Mouse (Mus musculus) neural tube, embryonic 11.5 days (tissue): ENCODE results near the gene Gm44502. TPM values are rescaled to one million over a fixed set of nuclear protein-coding genes. Genes with fewer than 3 reads are reported as not detected.
A peak's percentile ranks its signal among the peaks of the same experiment; 100 is the strongest.

Experiments used
- ATAC-seq: fragments of 200-750 bp; cut with Nextera tagmentation; 2 replicates; pipeline ENCODE4 v1.8.0; 2017; ENCODE audit warnings: moderate number of reproducible peaks, mild to moderate bottlenecking, moderate TSS enrichment, moderate library complexity; ENCODE audit not compliant: insufficient read depth, low FRiP score, low TSS enrichment
- DNase-seq: peaks from one replicate; pipeline ENCODE4 v3.0.0-alpha.2; 2015; ENCODE audit warnings: low spot score
- H3K27ac ChIP-seq: fragments of 300-500 bp; sonication (generic); 2 replicates; pipeline ENCODE4 v1.5.1; 2014; ENCODE audit warnings: low read depth, mild to moderate bottlenecking, low read length
- H3K27me3 ChIP-seq: fragments of 300-500 bp; sonication (generic); 2 replicates; pipeline ENCODE4 v1.6.1; 2014; ENCODE audit warnings: mild to moderate bottlenecking, low read length, mixed read lengths; ENCODE audit not compliant: control insufficient read depth, insufficient read depth
- H3K36me3 ChIP-seq: fragments of 300-500 bp; sonication (generic); 2 replicates; pipeline ENCODE4 v1.6.1; 2014; ENCODE audit warnings: mild to moderate bottlenecking, low read length, moderate library complexity, mixed read lengths; ENCODE audit not compliant: control insufficient read depth, insufficient read depth
- H3K4me1 ChIP-seq: fragments of 300-500 bp; sonication (generic); 2 replicates; pipeline ENCODE4 v1.6.1; 2014; ENCODE audit warnings: low read length, mixed read lengths; ENCODE audit not compliant: control insufficient read depth, insufficient read depth
- H3K4me2 ChIP-seq: fragments of 300-500 bp; sonication (generic); 2 replicates; pipeline ENCODE4 v1.6.1; 2014; ENCODE audit warnings: low read depth, mild to moderate bottlenecking, moderate library complexity
- H3K4me3 ChIP-seq: fragments of 300-500 bp; sonication (generic); 2 replicates; pipeline ENCODE4 v1.5.1; 2014; ENCODE audit warnings: low read depth, low read length
- H3K9ac ChIP-seq: fragments of 300-500 bp; sonication (generic); 2 replicates; pipeline ENCODE4 v1.6.1; 2014; ENCODE audit warnings: mild to moderate bottlenecking, low read length
- H3K9me3 ChIP-seq: fragments of 300-500 bp; sonication (generic); 2 replicates; pipeline ENCODE4 v1.6.1; 2016; ENCODE audit warnings: low read length; ENCODE audit not compliant: control insufficient read depth
- WGBS: fragments of 180-500 bp; shearing (Covaris S2); extraction: QIAGEN DNeasy Blood & Tissue Kit; methylation state at CpG from one replicate; pipeline ENCODE4 v1.1.7; 2014; 5-methylcytosine and 5-hydroxymethylcytosine counted together
- polyA plus RNA-seq: library from polyadenylated mRNA; unstranded; fragments of >200 nt; fragmentation: Nextera tagmentation; extraction: Ambion mirVana; gene quantifications from 2 replicates; pipeline ENCODE4 v1.2.1, GENCODE M21; 2014

Gene Gm44502
- 0.26 and 0.64 TPM in 2 replicates for polyA plus RNA-seq

GRCm38 (mm10) chr15:89429352-89430221 is at the start of gene Gm44502, which contains the start of the genes C730034F03Rik and Chkb:
Gm44502 (minus strand) TSS chr15:89429696.
C730034F03Rik (plus strand) TSS chr15:89429589.
Chkb (minus strand) TSS chr15:89429908.
- under 1% methylated on average over 69 of the region's 70 CpGs for WGBS
- Histone ChIP-seq H3K4me1 (peaks cover 8% of the 10 kb centered on the region), H3K27ac (peak within 1 kb of the TSS; percentile 80)

GRCm38 (mm10) chr15:89478622-89479021 is 49.1 kb upstream of the Gm44502 start:
- DNase-seq, result no peak
- Histone ChIP-seq H3K4me3 (no peak overlapping the region), H3K27me3 (no peaks in the 10 kb centered on the region), H3K9ac (no peak overlapping the region), H3K4me2 (no peak overlapping the region), H3K9me3 (no peaks in the 10 kb centered on the region), H3K4me1 (peaks cover 10% of the 10 kb centered on the region), H3K27ac (no peak overlapping the region), H3K36me3 (no peaks in the 10 kb centered on the region)
- no peak for ATAC-seq
- WGBS, result 90% methylated on average over 3 of the region's 3 CpGs

More at GRCm38 (mm10) chr15:89429352-89430221, at the start of gene Gm44502, which contains the start of the genes C730034F03Rik and Chkb:
- H3K4me3 ChIP-seq, result peak within 1 kb of the TSS; percentile 50
- no peaks in the 10 kb centered on the region for H3K9me3 ChIP-seq
- DNase-seq (peak; percentile 92), ATAC-seq (peak; percentile 96)
- H3K9ac ChIP-seq, result peak within 1 kb of the TSS; percentile 59
- H3K36me3 ChIP-seq, result no peaks in the 10 kb centered on the region
- no peaks in the 10 kb centered on the region for H3K27me3 ChIP-seq
- H3K4me2 ChIP-seq, result peak within 1 kb of the TSS; percentile 91

- H3K27me3 ChIP-seq, result no peaks in the 10 kb centered on the region
- no peaks in the 10 kb centered on the region for H3K36me3 ChIP-seq
- H3K27ac ChIP-seq, result no peak overlapping the region
- H3K4me3 ChIP-seq, result no peak overlapping the region
- H3K9ac ChIP-seq, result no peak overlapping the region
- peaks cover 10% of the 10 kb centered on the region for H3K4me1 ChIP-seq
- H3K4me2 ChIP-seq, result no peak overlapping the region
- 42% methylated on average over 8 of the region's 8 CpGs for WGBS
- H3K9me3 ChIP-seq, result no peaks in the 10 kb centered on the region
- DNase-seq (no peak), ATAC-seq (no peak)
These were observed 48.3 kb upstream of the Gm44502 start for GRCm38 (mm10) chr15:89477806-89478205.

GRCm38 (mm10) chr15:89477091-89477491 is 47.6 kb upstream of the Gm44502 start, which contains the start of gene Arsa:
Arsa (minus strand) TSS chr15:89477425.
- no peak for ATAC-seq
- H3K27ac ChIP-seq, result no peak within 1 kb of the TSS
- DNase-seq, result no peak
- H3K4me2 ChIP-seq, result peak within 1 kb of the TSS; percentile 78
- WGBS, result 34% methylated on average over 9 of the region's 9 CpGs
- peaks cover 10% of the 10 kb centered on the region for H3K4me1 ChIP-seq
- H3K4me3 ChIP-seq, result peak within 1 kb of the TSS; percentile 55
- no peaks in the 10 kb centered on the region for H3K9me3 ChIP-seq
- H3K36me3 ChIP-seq, result no peaks in the 10 kb centered on the region
- H3K9ac ChIP-seq, result peak within 1 kb of the TSS; percentile 62
- H3K27me3 ChIP-seq, result no peaks in the 10 kb centered on the region

GRCm38 (mm10) chr15:89476475-89476815 is 46.9 kb upstream of the Gm44502 start:
- H3K27me3 ChIP-seq, result no peaks in the 10 kb centered on the region
- H3K4me2 ChIP-seq, result peak overlapping the region; percentile 78
- no peak overlapping the region for H3K27ac ChIP-seq
- DNase-seq (no peak), ATAC-seq (no peak; the same call in 1 of the 2 replicates)
- peak overlapping the region; percentile 62 for H3K9ac ChIP-seq
- WGBS, result 8% methylated on average over 5 of the region's 5 CpGs
- H3K9me3 ChIP-seq, result no peaks in the 10 kb centered on the region
- H3K4me3 ChIP-seq, result peak overlapping the region; percentile 55
- H3K36me3 ChIP-seq, result no peaks in the 10 kb centered on the region
- peaks cover 10% of the 10 kb centered on the region for H3K4me1 ChIP-seq

GRCm38 (mm10) chr15:89475611-89476474 is 46.3 kb upstream of the Gm44502 start:
- peaks cover 10% of the 10 kb centered on the region for H3K4me1 ChIP-seq
- peak; percentile 97 for ATAC-seq
- peak overlapping the region; percentile 62 for H3K9ac ChIP-seq
- no peaks in the 10 kb centered on the region for H3K27me3 ChIP-seq
- H3K27ac ChIP-seq, result no peak overlapping the region
- peak overlapping the region; percentile 78 for H3K4me2 ChIP-seq
- WGBS, result 10% methylated on average over 43 of the region's 44 CpGs
- H3K9me3 ChIP-seq, result no peaks in the 10 kb centered on the region
- H3K4me3 ChIP-seq, result peak overlapping the region; percentile 55
- peak; percentile 90 for DNase-seq
- H3K36me3 ChIP-seq, result no peaks in the 10 kb centered on the region

- DNase-seq (no peak), ATAC-seq (peak; percentile 14)
- H3K4me2 ChIP-seq, result peak overlapping the region; percentile 78
- peak overlapping the region; percentile 62; the same call in 1 of the 2 replicates for H3K9ac ChIP-seq
- no peaks in the 10 kb centered on the region for H3K9me3 ChIP-seq
- no peak overlapping the region for H3K27ac ChIP-seq
- peak overlapping the region; percentile 55; the same call in 1 of the 2 replicates for H3K4me3 ChIP-seq
- H3K4me1 ChIP-seq, result peaks cover 10% of the 10 kb centered on the region
- 91% methylated on average over 7 of the region's 7 CpGs for WGBS
- H3K27me3 ChIP-seq, result no peaks in the 10 kb centered on the region
- H3K36me3 ChIP-seq, result no peaks in the 10 kb centered on the region
These were observed 45.8 kb upstream of the Gm44502 start for GRCm38 (mm10) chr15:89475293-89475600.

GRCm38 (mm10) chr15:89474596-89475292 is 45.2 kb upstream of the Gm44502 start:
- WGBS, result 95% methylated on average over 19 of the region's 19 CpGs
- no peak overlapping the region; the same call in 1 of the 2 replicates for H3K4me2 ChIP-seq
- no peaks in the 10 kb centered on the region for H3K36me3 ChIP-seq
- no peaks in the 10 kb centered on the region for H3K9me3 ChIP-seq
- ATAC-seq (no peak), DNase-seq (no peak)
- H3K4me3 ChIP-seq, result no peak overlapping the region
- H3K27me3 ChIP-seq, result no peaks in the 10 kb centered on the region
- H3K9ac ChIP-seq, result no peak overlapping the region
- H3K4me1 ChIP-seq, result peaks cover 10% of the 10 kb centered on the region
- H3K27ac ChIP-seq, result no peak overlapping the region
